Mouse (Mus musculus) CH12.LX (cell line): ENCODE results near the gene Naip1. TPM values are rescaled to one million over a fixed set of nuclear protein-coding genes. Genes with fewer than 3 reads are reported as not detected.

Experiments used
- DNase-seq: peaks from one replicate; pipeline ENCODE4 v3.0.0-alpha.2; 2013; ENCODE audit errors: extremely low read depth
- H3K27ac ChIP-seq: 2 replicates; pipeline ENCODE4 v1.5.1; 2012; ENCODE audit warnings: low read depth, mild to moderate bottlenecking, control low read depth, moderate library complexity; ENCODE audit not compliant: insufficient read depth
- H3K27me3 ChIP-seq: replicated peaks from 2 replicates; pipeline ENCODE3; 2012; ENCODE audit warnings: inconsistent platforms
- H3K36me3 ChIP-seq, 2 experiments: replicated peaks in 1 of 2; 2 replicates each; pipeline versions ENCODE3 to v1.6.1; 2012; ENCODE audit warnings: inconsistent platforms in 1 of 2, low read length in 1 of 2, mild to moderate bottlenecking in 1 of 2, mixed read lengths in 1 of 2, moderate library complexity in 1 of 2; ENCODE audit not compliant: control insufficient read depth in 1 of 2, insufficient read depth in 1 of 2
- H3K4me1 ChIP-seq, 2 experiments: 2 replicates each; pipeline ENCODE4 v1.6.1; 2012; ENCODE audit warnings: inconsistent platforms in 1 of 2, moderate library complexity in 1 of 2; ENCODE audit not compliant: insufficient read depth in 2 of 2, control insufficient read depth in 1 of 2
- H3K4me2 ChIP-seq: 2 replicates; pipeline ENCODE4 v1.6.1; 2012; ENCODE audit warnings: low read depth, mild to moderate bottlenecking, control low read depth; ENCODE audit not compliant: poor library complexity, insufficient read depth, severe bottlenecking
- H3K4me3 ChIP-seq, 3 experiments: fragments of 150-350 bp in 1 of 3; sonication (generic) in 1 of 3; replicated peaks in 1 of 3; 2 replicates each; pipeline versions ENCODE3 to v1.5.1; 2011 to 2012; ENCODE audit warnings: low read depth in 2 of 3, low read length in 2 of 3, mild to moderate bottlenecking in 2 of 3, moderate library complexity in 2 of 3, control low read depth in 1 of 3, improper control_type of control experiment in 1 of 3, inconsistent platforms in 1 of 3, mixed read lengths in 1 of 3; ENCODE audit not compliant: poor library complexity in 1 of 3
- H3K79me2 ChIP-seq: replicated peaks from 2 replicates; pipeline ENCODE4 v1.6.1; 2012; ENCODE audit warnings: mild to moderate bottlenecking, moderate library complexity; ENCODE audit not compliant: control insufficient read depth, poor library complexity, insufficient read depth, severe bottlenecking; ENCODE audit errors: extremely low read depth
- H3K9ac ChIP-seq: 2 replicates; pipeline ENCODE4 v1.6.1; 2012; ENCODE audit warnings: low read depth, mild to moderate bottlenecking, control low read depth, moderate library complexity; ENCODE audit not compliant: insufficient read depth
- H3K9me3 ChIP-seq: replicated peaks from 2 replicates; pipeline ENCODE3; 2012; ENCODE audit warnings: low read length, inconsistent platforms, mixed read lengths
- BHLHE40 ChIP-seq: IDR thresholded peaks from 2 replicates; pipeline ENCODE4 v1.6.1; 2011; ENCODE audit warnings: mild to moderate bottlenecking, low read depth, low read length, improper control_type of control experiment
- CHD1 ChIP-seq: IDR thresholded peaks from 2 replicates; pipeline ENCODE4 v1.6.1; 2012; ENCODE audit warnings: low read depth, low read length, improper control_type of control experiment, inconsistent platforms
- E2F4 ChIP-seq: IDR thresholded peaks from 2 replicates; pipeline ENCODE4 v1.6.1; 2011; ENCODE audit warnings: low read depth, low read length, improper control_type of control experiment; ENCODE audit not compliant: insufficient replicate concordance
- EP300 ChIP-seq: IDR thresholded peaks from 2 replicates; pipeline ENCODE4 v1.6.1; 2011; ENCODE audit warnings: low read length, improper control_type of control experiment
- JUND ChIP-seq: conservative IDR thresholded peaks from 2 replicates; pipeline ENCODE4 v1.6.1; 2011; ENCODE audit warnings: low read depth, low read length, improper control_type of control experiment
- KAT2A ChIP-seq: IDR thresholded peaks from 2 replicates; pipeline ENCODE4 v1.6.1; 2012; ENCODE audit warnings: low read length, improper control_type of control experiment, inconsistent platforms; ENCODE audit not compliant: insufficient replicate concordance
- MAZ ChIP-seq: IDR thresholded peaks from 2 replicates; pipeline ENCODE4 v1.6.1; 2012; ENCODE audit warnings: low read depth, mild to moderate bottlenecking, inconsistent platforms, low read length, improper control_type of control experiment, moderate library complexity
- MEF2A ChIP-seq: IDR thresholded peaks from 2 replicates; pipeline ENCODE4 v1.6.1; 2014; ENCODE audit warnings: low read depth, mild to moderate bottlenecking, inconsistent platforms, low read length, improper control_type of control experiment, borderline replicate concordance
- MYC ChIP-seq: IDR thresholded peaks from 2 replicates; pipeline ENCODE4 v1.6.1; 2011; ENCODE audit warnings: low read depth, mild to moderate bottlenecking, improper control_type of control experiment, low read length
- NELFE ChIP-seq: IDR thresholded peaks from 2 replicates; pipeline ENCODE4 v1.6.1; 2011; ENCODE audit warnings: low read depth, low read length, improper control_type of control experiment
- NRF1 ChIP-seq: IDR thresholded peaks from 2 replicates; pipeline ENCODE4 v1.6.1; 2014; ENCODE audit warnings: low read depth, mild to moderate bottlenecking, inconsistent platforms, low read length, improper control_type of control experiment, moderate library complexity
- PAX5 ChIP-seq: IDR thresholded peaks from 2 replicates; pipeline ENCODE4 v1.6.1; 2012; ENCODE audit warnings: low read length, inconsistent platforms, mixed read lengths
- POLR2A ChIP-seq: IDR thresholded peaks from 2 replicates; pipeline ENCODE4 v1.6.1; 2011; ENCODE audit warnings: low read depth, mild to moderate bottlenecking, improper control_type of control experiment, low read length
- RAD21 ChIP-seq: IDR thresholded peaks from 2 replicates; pipeline ENCODE4 v1.6.1; 2011; ENCODE audit warnings: low read depth, mild to moderate bottlenecking, low read length, improper control_type of control experiment, moderate library complexity
- RCOR1 ChIP-seq: conservative IDR thresholded peaks from 2 replicates; pipeline ENCODE4 v1.6.1; 2012; ENCODE audit warnings: low read depth, mild to moderate bottlenecking, inconsistent platforms, low read length, improper control_type of control experiment
- SMC3 ChIP-seq: IDR thresholded peaks from 2 replicates; pipeline ENCODE4 v1.6.1; 2011; ENCODE audit warnings: low read depth, low read length, improper control_type of control experiment
- USF1 ChIP-seq: IDR thresholded peaks from 2 replicates; pipeline ENCODE4 v1.6.1; 2014; ENCODE audit warnings: low read depth, mild to moderate bottlenecking, inconsistent platforms, low read length, improper control_type of control experiment
- USF2 ChIP-seq: conservative IDR thresholded peaks from 2 replicates; pipeline ENCODE4 v1.6.1; 2011; ENCODE audit warnings: low read depth, low read length, improper control_type of control experiment
- ZC3H11A ChIP-seq: IDR thresholded peaks from 2 replicates; pipeline ENCODE4 v1.6.1; 2012; ENCODE audit warnings: low read depth, mild to moderate bottlenecking, inconsistent platforms, low read length, improper control_type of control experiment
- ZKSCAN1 ChIP-seq: IDR thresholded peaks from 2 replicates; pipeline ENCODE4 v1.6.1; 2012; ENCODE audit warnings: low read depth, inconsistent platforms, low read length, improper control_type of control experiment, borderline replicate concordance
- dilution Hi-C: fragments of 300-500 bp; cut with MboI; formaldehyde crosslinking; loops from 2 replicates; pipeline ENCODE4 v1.14.3; 2020; ENCODE audit warnings: low sequenced_read_pairs; ENCODE audit not compliant: extremely low pct_unique_long_range_greater_than_20kb, extremely low pct_ligation_motif_present
- in situ Hi-C: fragments of 300-500 bp; cut with MboI; formaldehyde crosslinking; loops from 3 replicates; pipeline ENCODE4 v1.14.3; 2019; ENCODE audit warnings: low sequenced_read_pairs, low pct_ligation_motif_present, low pct_unique_long_range_greater_than_20kb, mixed read lengths
- polyA plus RNA-seq: library from polyadenylated mRNA; unstranded; fragments of >175 nt; gene quantifications from 2 replicates; pipeline ENCODE4 v1.2.1, GENCODE M21; 2012; ENCODE audit warnings: low read depth; ENCODE audit not compliant: insufficient read length
- total RNA-seq, 2 experiments: library from RNA; depleted of rRNA; stranded (reverse); fragments of 300-350 nt in 1 of 2; fragments of >200 nt in 1 of 2; gene quantifications; 2 replicates each; pipeline ENCODE4 v1.2.3; 2012 to 2014

Naip1 gene
- total and polyA plus RNA-seq, 3 experiments = 1.1 to 1.8 (median 1.5) TPM

DNA sequence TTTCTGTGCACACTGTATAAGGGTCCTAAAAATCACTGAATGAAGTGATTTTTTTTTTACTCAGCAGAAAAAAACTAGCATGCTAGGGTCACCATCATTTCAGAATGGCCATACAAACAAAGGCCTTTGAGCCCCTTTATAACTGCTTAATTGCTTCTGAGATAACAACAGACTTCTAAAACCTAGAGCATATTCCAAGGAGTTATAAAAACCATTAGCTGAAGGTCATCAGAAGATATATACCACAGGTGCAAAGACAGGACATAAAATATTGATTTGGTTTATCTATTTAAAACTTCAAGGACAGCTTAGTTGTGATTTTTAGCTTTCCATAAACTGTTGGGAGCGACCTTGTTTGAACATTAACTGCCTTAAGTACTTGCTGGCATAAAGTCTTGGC is 38.2 kb downstream of the Naip1 start:
- Histone ChIP-seq H3K9me3 (peaks cover 5% of the 10 kb centered on the region), H3K27me3 (no peaks in the 10 kb centered on the region), H3K79me2 (no peaks in the 10 kb centered on the region; the same call in 1 of the 2 replicates), H3K36me3 (no peaks in the 10 kb centered on the region), H3K9ac (no peak overlapping the region), H3K27ac (no peak overlapping the region), H3K4me3 (no peak overlapping the region), H3K4me1 (no peaks in the 10 kb centered on the region; a peak in 2 of 4 replicates), H3K4me2 (no peak overlapping the region)
- no peak for DNase-seq
- in situ Hi-C loops = no loop called here
- TF ChIP-seq USF1 (no peak), EP300 (no peak), E2F4 (no peak), MYC (no peak), RAD21 (no peak), RCOR1 (no peak), CHD1 (no peak), ZKSCAN1 (no peak)
- dilution Hi-C loops = no loop called here

- Histone ChIP-seq H3K4me3 (no peak overlapping the region), H3K79me2 (no peaks in the 10 kb centered on the region; the same call in 1 of the 2 replicates), H3K27ac (no peak overlapping the region), H3K9ac (no peak overlapping the region), H3K4me2 (no peak overlapping the region), H3K9me3 (peaks cover under 1% of the 10 kb centered on the region), H3K36me3 (no peaks in the 10 kb centered on the region), H3K4me1 (no peaks in the 10 kb centered on the region; a peak in 2 of 4 replicates), H3K27me3 (no peaks in the 10 kb centered on the region)
- dilution Hi-C loops (no loop called here), in situ Hi-C loops (no loop called here)
- TF ChIP-seq MAZ (no peak), USF2 (no peak), SMC3 (no peak), BHLHE40 (no peak), NRF1 (no peak), POLR2A (no peak), KAT2A (no peak), ZC3H11A (no peak), USF1 (no peak), PAX5 (no peak), CHD1 (no peak), NELFE (no peak), JUND (no peak), MEF2A (no peak)
- no peak for DNase-seq
Observed at GRCm38 (mm10) chr13:100409825-100410224, 42.8 kb downstream of the Naip1 start.
